Mouse (Mus musculus) small intestine, adult 2 months (tissue): Measurements from ENCODE around the gene Znrd1. TPM values are rescaled to one million over a fixed set of nuclear protein-coding genes. Genes with fewer than 3 reads are reported as not detected.

Source experiments
- H3K27ac ChIP-seq: fragments of 200-500 bp; 2 replicates; pipeline ENCODE4 v1.5.1; 2012; ENCODE audit warnings: low read depth, low read length, control low read depth, inconsistent platforms; ENCODE audit not compliant: insufficient read depth
- H3K27me3 ChIP-seq: fragments of 200-500 bp; 2 replicates; pipeline ENCODE4 v1.6.1; 2012; ENCODE audit warnings: mild to moderate bottlenecking, moderate library complexity, low read length, inconsistent platforms; ENCODE audit not compliant: control insufficient read depth, insufficient read depth
- H3K36me3 ChIP-seq: fragments of 200-500 bp; 2 replicates; pipeline ENCODE4 v1.6.1; 2012; ENCODE audit warnings: mild to moderate bottlenecking, low read length, control low read depth, inconsistent platforms; ENCODE audit not compliant: control insufficient read depth, insufficient read depth
- H3K4me1 ChIP-seq: fragments of 200-500 bp; 2 replicates; pipeline ENCODE4 v1.6.1; 2012; ENCODE audit warnings: low read length, inconsistent platforms, mixed read lengths; ENCODE audit not compliant: control insufficient read depth, insufficient read depth, insufficient read length
- H3K4me3 ChIP-seq: fragments of 200-500 bp; 2 replicates; pipeline ENCODE4 v1.5.1; 2012; ENCODE audit warnings: low read depth, mild to moderate bottlenecking, control low read depth, inconsistent platforms, low read length, moderate library complexity
- CTCF ChIP-seq: fragments of 200-500 bp; IDR thresholded peaks from 2 replicates; pipeline ENCODE4 v1.5.1; 2012; ENCODE audit warnings: low read depth, mild to moderate bottlenecking, control low read depth, inconsistent platforms, low read length, moderate library complexity, mixed read lengths; ENCODE audit not compliant: insufficient replicate concordance, insufficient read length; ENCODE audit errors: extremely low read depth
- POLR2A ChIP-seq: fragments of 200-500 bp; IDR thresholded peaks from 2 replicates; pipeline ENCODE4 v1.6.1; 2012; ENCODE audit warnings: low read depth, mild to moderate bottlenecking, control low read depth, inconsistent platforms, low read length, moderate library complexity
- WGBS: fragments of 180-500 bp; shearing (Covaris S2); methylation state at CpG from one replicate; pipeline ENCODE4 v1.1.7; 2018; 5-methylcytosine and 5-hydroxymethylcytosine counted together
- polyA plus RNA-seq: library from polyadenylated mRNA; depleted of rRNA; stranded (reverse); fragments of >200 nt; gene quantifications from 2 replicates; pipeline ENCODE4 v1.2.3, GENCODE M21; 2012

Gene Znrd1
- polyA plus RNA-seq, 1 experiment: 23.8 TPM

DNA sequence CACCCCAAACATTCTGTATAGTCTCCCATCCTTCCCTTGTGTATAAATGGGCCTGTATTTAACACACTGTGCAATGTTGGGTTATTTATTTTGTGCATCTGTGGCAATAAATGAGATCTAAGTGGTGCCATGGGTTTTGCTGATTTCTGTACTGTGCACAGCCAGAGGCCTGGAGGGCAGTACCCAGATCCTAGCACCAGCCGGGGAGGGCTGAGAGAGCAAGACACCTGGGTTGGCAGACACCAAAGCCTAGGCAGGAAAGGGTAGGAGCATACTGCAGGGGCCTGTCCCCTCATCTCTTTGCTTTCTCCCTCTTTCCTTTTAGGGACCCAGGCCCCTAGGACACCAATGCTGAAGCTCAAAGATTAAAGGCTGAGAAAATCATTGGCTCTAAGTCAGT lies 10.1 kb downstream of the Znrd1 start:
- Histone ChIP-seq H3K4me1 (peaks cover 10% of the 10 kb centered on the region), H3K27me3 (peaks cover 8% of the 10 kb centered on the region), H3K4me3 (no peak overlapping the region), H3K36me3 (peaks cover 10% of the 10 kb centered on the region), H3K27ac (no peak overlapping the region)
- WGBS: 96% methylated on average over 1 of the region's 1 CpGs
- TF ChIP-seq POLR2A (no peak), CTCF (no peak)

GRCm38 (mm10) chr17:36947051-36947819 lies 11.1 kb downstream of the Znrd1 start:
- TF ChIP-seq POLR2A: no peak
- no peak for TF ChIP-seq CTCF
- H3K27me3 ChIP-seq: peaks cover 14% of the 10 kb centered on the region
- H3K27ac ChIP-seq: no peak overlapping the region
- H3K4me3 ChIP-seq: peak overlapping the region; percentile 58
- peaks cover 10% of the 10 kb centered on the region for H3K36me3 ChIP-seq
- H3K4me1 ChIP-seq: peaks cover 19% of the 10 kb centered on the region
- WGBS: 1% methylated on average over 62 of the region's 62 CpGs

- H3K27me3 ChIP-seq: peaks cover 14% of the 10 kb centered on the region
- TF ChIP-seq POLR2A (no peak), CTCF (peak; percentile 7; the same call in 1 of the 2 replicates)
- peaks cover 19% of the 10 kb centered on the region for H3K4me1 ChIP-seq
- H3K4me3 ChIP-seq: 0 out of 2 replicates have a peak overlapping the region, but pooled peaks have one; percentile 2
- no peak overlapping the region for H3K27ac ChIP-seq
- WGBS: 31% methylated on average over 9 of the region's 9 CpGs
- peaks cover 5% of the 10 kb centered on the region for H3K36me3 ChIP-seq
These were observed 14.1 kb downstream of the Znrd1 start for GRCm38 (mm10) chr17:36944121-36944775.

GRCm38 (mm10) chr17:36943691-36944090 lies 14.7 kb downstream of the Znrd1 start:
- H3K4me3 ChIP-seq: peak overlapping the region; percentile 28

GRCm38 (mm10) chr17:36942791-36943471 lies 15.4 kb downstream of the Znrd1 start, which contains the start of gene Rnf39:
Gene Rnf39, plus strand, starts transcription at chr17:36942918.
- no peak within 1 kb of the TSS for H3K27ac ChIP-seq
- WGBS: under 1% methylated on average over 59 of the region's 59 CpGs
- peaks cover 19% of the 10 kb centered on the region for H3K4me1 ChIP-seq
- H3K4me3 ChIP-seq: peak within 1 kb of the TSS; percentile 58
- H3K36me3 ChIP-seq: no peaks in the 10 kb centered on the region
- H3K27me3 ChIP-seq: peaks cover 14% of the 10 kb centered on the region
- TF ChIP-seq CTCF: no peak

More at GRCm38 (mm10) chr17:36943691-36944090, 14.7 kb downstream of the Znrd1 start:
- Histone ChIP-seq H3K36me3 (no peaks in the 10 kb centered on the region; the same call in 1 of the 2 replicates), H3K27me3 (peaks cover 14% of the 10 kb centered on the region), H3K27ac (no peak overlapping the region), H3K4me1 (peaks cover 19% of the 10 kb centered on the region)
- WGBS: 40% methylated on average over 5 of the region's 5 CpGs
- TF ChIP-seq POLR2A (no peak), CTCF (no peak)

DNA sequence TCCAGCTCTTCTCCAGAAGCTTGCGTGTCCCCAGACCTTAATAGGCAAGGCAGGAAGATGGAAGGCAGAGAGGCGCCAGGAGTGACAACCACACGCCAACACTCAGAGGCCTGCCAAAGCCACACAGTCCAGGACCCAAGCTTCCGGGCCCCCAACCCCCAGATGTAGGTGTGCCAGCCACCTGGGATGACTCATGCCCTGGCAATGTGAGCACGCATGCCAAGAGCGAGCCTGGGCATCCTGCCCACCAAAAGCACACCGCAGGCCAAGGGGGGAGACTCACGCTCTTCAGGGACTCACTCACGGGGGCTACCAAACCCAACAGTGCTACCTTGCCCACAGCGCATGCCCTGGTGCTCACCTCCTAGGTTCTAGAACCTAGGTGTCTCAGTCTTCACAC lies 16.0 kb downstream of the Znrd1 start:
- 10% methylated on average over 10 of the region's 10 CpGs for WGBS
- H3K4me3 ChIP-seq: peak overlapping the region; percentile 58
- TF ChIP-seq CTCF (no peak), POLR2A (no peak)
- peaks cover 12% of the 10 kb centered on the region for H3K27me3 ChIP-seq
- peaks cover 18% of the 10 kb centered on the region for H3K4me1 ChIP-seq
- H3K27ac ChIP-seq: no peak overlapping the region
- H3K36me3 ChIP-seq: no peaks in the 10 kb centered on the region
